ENCODE assay signal across 8 mouse cellular contexts in the genomic region with DNA sequence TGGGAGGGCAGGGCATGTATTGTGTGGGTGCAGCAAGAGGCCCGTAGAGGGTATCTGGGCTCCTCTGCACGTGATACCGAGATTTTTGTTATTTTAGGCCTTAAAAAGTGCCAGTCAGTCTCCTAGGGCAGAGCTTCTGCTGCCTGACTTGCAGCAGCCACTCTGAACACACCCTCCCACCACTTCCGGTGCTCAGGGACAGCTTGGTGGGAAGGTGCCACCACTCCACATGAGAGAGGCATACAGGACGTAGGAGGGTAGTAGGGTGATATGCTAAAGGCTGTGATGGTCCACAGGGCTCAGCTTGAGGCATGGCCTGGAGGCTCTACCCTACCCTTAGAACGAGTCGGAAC. TPM values are rescaled to one million over a fixed set of nuclear protein-coding genes. Genes with fewer than 3 reads are reported as not detected.
DNase-seq lines count a peak whose midpoint lies in the region; ATAC-seq lines count a peak whose summit lies in the region.

No protein-coding gene starts in this region.

- peaks cover 38% of the 10 kb centered on the region for H3K4me1 ChIP-seq in embryonic facial prominence, embryonic 10.5 days
- peaks cover 47% of the 10 kb centered on the region for H3K4me1 ChIP-seq in hindbrain, embryonic 15.5 days (replicated peaks)
- peaks cover 25% of the 10 kb centered on the region for H3K4me1 ChIP-seq in neural tube, embryonic 14.5 days (ENCODE audit: control insufficient read depth, insufficient read depth, low read length)

- no peaks in the 10 kb centered on the region for H3K9me3 ChIP-seq in embryonic facial prominence, embryonic 10.5 days
- H3K9me3 ChIP-seq in hindbrain, embryonic 15.5 days: no peaks in the 10 kb centered on the region
- no peaks in the 10 kb centered on the region for H3K9me3 ChIP-seq in neural tube, embryonic 14.5 days (ENCODE audit: control insufficient read depth, low read length)

- H3K36me3 ChIP-seq in embryonic facial prominence, embryonic 10.5 days (replicated peaks): 0 out of 2 replicates have a peak, but pooled peaks cover 5% of the 10 kb centered on the region
- H3K36me3 ChIP-seq in hindbrain, embryonic 15.5 days: peaks cover 5% of the 10 kb centered on the region; the same call in 1 of the 2 replicates
- no peaks in the 10 kb centered on the region for H3K36me3 ChIP-seq in neural tube, embryonic 14.5 days (ENCODE audit: control insufficient read depth, insufficient read depth, low read length)

- peaks cover 17% of the 10 kb centered on the region; the same call in 1 of the 2 replicates for H3K27me3 ChIP-seq in embryonic facial prominence, embryonic 10.5 days (replicated peaks; ENCODE audit: low read depth, poor library complexity, severe bottlenecking)
- H3K27me3 ChIP-seq in hindbrain, embryonic 15.5 days: no peaks in the 10 kb centered on the region
- no peaks in the 10 kb centered on the region for H3K27me3 ChIP-seq in neural tube, embryonic 14.5 days (ENCODE audit: control insufficient read depth, insufficient read depth, low read length)

- WGBS in embryonic facial prominence, embryonic 10.5 days: 32% methylated on average over 7 of the region's 7 CpGs
- WGBS in hindbrain, embryonic 15.5 days: 29% methylated on average over 7 of the region's 7 CpGs
- WGBS in neural tube, embryonic 14.5 days: 28% methylated on average over 7 of the region's 7 CpGs

- peak; percentile 72 for DNase-seq in layer of hippocampus, adult 11-12 months (ENCODE audit: low spot score)
- DNase-seq in layer of hippocampus, postnatal 25 days (ENCODE audit: extremely low spot score in 1 of 2, low spot score in 1 of 2): no peak
- no peak for DNase-seq in embryonic facial prominence, embryonic 10.5 days (ENCODE audit: low spot score)
- peak; percentile 30 to 31 for DNase-seq in lung, adult 18-20 months
- no peak for DNase-seq in testis, postnatal 10 days (ENCODE audit: low spot score)
- no peak for DNase-seq in gastrocnemius, postnatal 10 days

- H3K27ac ChIP-seq in embryonic facial prominence, embryonic 10.5 days (replicated peaks): 0 out of 2 replicates have a peak overlapping the region, but pooled peaks have one; percentile 81
- peak overlapping the region; percentile 91 for H3K27ac ChIP-seq in hindbrain, embryonic 15.5 days (replicated peaks)
- H3K27ac ChIP-seq in neural tube, embryonic 14.5 days (ENCODE audit: low read depth, low read length): peak overlapping the region; percentile 58

- peak overlapping the region; percentile 77 for H3K9ac ChIP-seq in hindbrain, embryonic 15.5 days
- H3K9ac ChIP-seq in neural tube, embryonic 14.5 days (replicated peaks; ENCODE audit: low read depth, low read length): peak overlapping the region; percentile 76

- peak overlapping the region; percentile 72 for H3K4me2 ChIP-seq in hindbrain, embryonic 15.5 days
- peak overlapping the region; percentile 72 for H3K4me2 ChIP-seq in neural tube, embryonic 14.5 days (ENCODE audit: low read depth, low read length)

- ATAC-seq in hindbrain, embryonic 15.5 days (ENCODE audit: low FRiP score, low read depth): peak; percentile 35
- peak; percentile 29 for ATAC-seq in neural tube, embryonic 14.5 days (ENCODE audit: low read depth)

- H3K4me3 ChIP-seq in embryonic facial prominence, embryonic 10.5 days: peak overlapping the region; percentile 83
- H3K4me3 ChIP-seq in hindbrain, embryonic 15.5 days: peak overlapping the region; percentile 72
- peak overlapping the region; percentile 65 for H3K4me3 ChIP-seq in neural tube, embryonic 14.5 days (ENCODE audit: low read depth, low read length)

RNA-seq across cellular contexts. Expression of a gene that starts 40.6 kb away (rescaled TPM):
- total RNA-seq in layer of hippocampus, postnatal 25 days (2021): 100 to 1,000 TPM; 232 to 236 TPM
- 115 and 119 TPM in 2 replicates for polyA plus RNA-seq in embryonic facial prominence, embryonic 10.5 days (2016; fragmentation: Nextera tagmentation; extraction: Ambion mirVana)
- polyA plus RNA-seq in hindbrain, embryonic 15.5 days (2015; fragmentation: Nextera tagmentation; extraction: Ambion mirVana): 133 and 142 TPM in 2 replicates
- 90.5 and 136 TPM in 2 replicates for polyA plus RNA-seq in neural tube, embryonic 14.5 days (2014; fragmentation: Nextera tagmentation; extraction: Ambion mirVana)
- total RNA-seq in gastrocnemius, postnatal 10 days (2021): 10 to 100 TPM; 54.3 to 63.7 TPM

RNA-seq across cellular contexts. Expression of a gene that starts 47.5 kb away (rescaled TPM):
- total RNA-seq in layer of hippocampus, postnatal 25 days (2021): 100 to 1,000 TPM; 164 to 187 TPM
- 24.6 and 28.3 TPM in 2 replicates for polyA plus RNA-seq in embryonic facial prominence, embryonic 10.5 days (2016; fragmentation: Nextera tagmentation; extraction: Ambion mirVana)
- polyA plus RNA-seq in hindbrain, embryonic 15.5 days (2015; fragmentation: Nextera tagmentation; extraction: Ambion mirVana): 75.3 and 79.5 TPM in 2 replicates
- 76.8 and 80.6 TPM in 2 replicates for polyA plus RNA-seq in neural tube, embryonic 14.5 days (2014; fragmentation: Nextera tagmentation; extraction: Ambion mirVana)
- 10 to 100 TPM; 16.5 to 17.1 TPM for total RNA-seq in gastrocnemius, postnatal 10 days (2021)

Comparison
In these comparisons a context has a peak if more than half of its experiments do, and no peak if none do; other contexts are left out.
1. DNase-seq: peak in layer of hippocampus, adult 11-12 months (single experiment) and lung, adult 18-20 months (2 of 2); none in layer of hippocampus, postnatal 25 days (0 of 2), embryonic facial prominence, embryonic 10.5 days (single experiment), testis, postnatal 10 days (single experiment) and gastrocnemius, postnatal 10 days (single experiment).
2. Peak in every context shown above with its lines, with median percentiles within 50 percentile points of each other: H3K27ac ChIP-seq and H3K4me3 ChIP-seq.